Mouse (Mus musculus): ENCODE data around the gene Rnf150.

Rnf150 gene

GRCm38 (mm10) chr8:83074248-83074647 is 211.1 kb downstream of the Rnf150 start:
- in situ Hi-C loops (cut with MboI, MseI) = no loop called here

DNA sequence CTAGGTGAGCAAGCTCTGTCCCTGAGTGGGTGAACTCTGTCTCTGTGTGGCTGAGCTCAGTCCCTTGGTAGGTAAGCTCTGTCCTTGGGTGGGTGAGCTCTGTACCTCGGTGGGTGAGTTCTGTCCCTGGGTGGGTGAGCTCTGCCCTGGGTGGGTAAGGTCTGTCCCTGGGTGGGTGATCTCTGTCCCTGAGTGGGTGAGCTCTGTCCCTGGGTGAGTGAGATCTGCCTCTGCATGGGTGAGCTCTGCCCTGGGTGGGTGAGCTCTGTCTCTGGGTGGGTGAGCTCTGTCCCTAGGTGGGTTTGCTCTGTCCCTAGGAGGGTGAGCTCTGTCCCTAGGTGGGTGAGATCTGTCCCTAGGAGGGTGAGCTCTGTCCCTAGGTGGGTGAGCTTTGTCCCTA is 213.5 kb downstream of the Rnf150 start:
- in situ Hi-C loops (cut with MboI, MseI) = loop anchor here (25.0 kb wide), 1 partner anchor 714 kb away; no protein-coding TSS in a partner anchor

DNA sequence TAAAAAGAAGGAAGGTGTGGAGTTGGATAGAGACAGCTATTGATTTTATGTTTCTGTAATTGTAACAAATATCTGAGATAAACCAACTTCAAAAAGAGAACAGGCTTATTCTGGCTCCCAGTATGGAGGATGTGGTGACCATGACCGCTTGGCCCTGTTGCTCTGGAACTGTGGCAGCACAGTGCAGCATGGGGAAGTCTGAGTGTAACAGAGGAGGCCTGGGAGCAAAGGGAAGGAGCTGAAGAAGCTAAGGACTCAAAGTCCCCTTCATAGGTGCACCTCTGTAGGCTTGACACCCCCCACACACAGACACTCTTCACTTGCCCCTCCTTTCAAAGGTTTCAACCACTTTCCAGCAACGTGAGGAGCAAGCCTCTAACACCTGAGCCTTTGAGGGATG is 214.2 kb downstream of the Rnf150 start:
- in situ Hi-C loops (cut with MboI, MseI) = loop anchor here (25.0 kb wide), 1 partner anchor 715 kb away; no protein-coding TSS in a partner anchor

DNA sequence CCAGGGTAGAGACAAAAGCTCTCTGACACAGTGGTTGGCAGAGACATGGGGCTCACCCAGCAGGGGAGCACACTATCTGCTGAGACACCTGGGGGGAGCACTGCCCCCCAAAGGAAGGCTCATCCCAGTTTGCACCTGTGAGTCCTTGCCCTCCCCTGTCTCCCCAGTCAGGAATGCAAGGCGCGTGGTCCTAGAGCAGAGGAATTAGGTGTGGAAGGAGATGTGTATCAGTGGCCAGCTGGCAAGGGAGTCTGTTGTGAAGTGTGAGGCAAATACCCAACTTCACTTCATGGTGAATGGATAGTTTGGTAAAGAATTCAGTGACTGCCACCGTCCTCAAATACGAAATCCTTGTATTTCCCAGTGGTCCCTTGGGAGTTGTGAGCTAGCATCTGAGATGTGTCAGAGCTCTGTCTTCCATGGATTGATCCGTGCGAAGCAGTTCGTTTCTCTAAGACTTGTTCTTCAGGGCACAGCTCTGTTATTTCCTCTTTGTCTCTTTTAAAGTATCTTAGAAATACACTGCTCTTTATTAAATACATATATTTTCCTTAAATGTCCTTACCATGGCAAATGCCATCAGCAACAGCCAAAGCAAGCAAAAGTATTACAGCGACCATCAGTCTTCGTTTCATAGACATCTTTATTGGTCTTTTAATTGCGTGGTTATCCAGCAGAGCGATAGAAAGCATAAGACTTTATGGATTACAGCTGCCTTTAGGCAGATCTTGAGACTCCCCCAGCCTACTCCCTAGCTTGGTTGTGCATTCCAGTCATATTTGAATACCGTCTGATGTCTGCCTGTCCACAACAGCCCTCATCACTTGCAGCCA is 215.8 kb downstream of the Rnf150 start:
- in situ Hi-C loops (cut with MboI, MseI) = loop anchor here (25.0 kb wide), 1 partner anchor 717 kb away; no protein-coding TSS in a partner anchor

DNA sequence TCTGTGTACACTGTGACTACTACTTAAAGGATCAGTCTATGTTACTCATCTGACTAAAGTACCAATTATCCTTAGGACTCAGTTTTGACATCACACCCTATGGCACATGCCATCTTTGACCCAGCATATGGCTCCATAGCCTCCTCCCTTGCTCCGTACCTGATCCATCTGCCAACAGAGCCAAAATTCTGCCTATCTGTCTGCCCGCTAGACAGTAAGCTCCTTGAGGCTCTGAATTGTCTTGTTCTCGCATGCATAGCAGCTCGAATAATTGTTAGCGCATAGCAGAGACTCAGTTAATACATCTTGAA is 216.3 kb downstream of the Rnf150 start:
- in situ Hi-C loops (cut with MboI, MseI) = loop anchor here (25.0 kb wide), 1 partner anchor 717 kb away; no protein-coding TSS in a partner anchor

- in situ Hi-C loops (cut with MboI, MseI) = loop anchor here (25.0 kb wide), 1 partner anchor 719 kb away; no protein-coding TSS in a partner anchor
Observed at GRCm38 (mm10) chr8:83081266-83081665, 218.1 kb downstream of the Rnf150 start.

- in situ Hi-C loops (cut with MboI, MseI) = loop anchor here (25.0 kb wide), 1 partner anchor 720 kb away; no protein-coding TSS in a partner anchor
Observed at GRCm38 (mm10) chr8:83081806-83082205, 218.7 kb downstream of the Rnf150 start.

DNA sequence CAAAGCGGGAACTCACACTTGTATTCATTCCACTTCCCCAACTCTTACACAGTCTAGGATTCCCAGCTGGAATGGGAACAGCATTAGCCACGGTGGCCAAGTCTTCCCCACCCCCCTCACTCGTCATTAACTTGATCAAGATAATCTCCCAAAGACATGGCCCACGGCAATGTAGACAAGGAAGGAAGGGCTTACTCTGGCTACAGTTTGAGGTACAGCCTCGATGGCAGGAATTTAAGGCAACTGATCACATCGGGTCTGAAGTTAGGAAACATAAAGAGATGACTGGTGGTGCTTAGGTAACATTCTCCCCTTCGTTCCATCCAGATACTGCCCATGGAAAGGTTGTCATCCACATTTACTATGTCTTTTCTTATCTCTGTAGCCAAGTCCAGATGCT is 219.1 kb downstream of the Rnf150 start:
- in situ Hi-C loops (cut with MboI, MseI) = loop anchor here (25.0 kb wide), 1 partner anchor 720 kb away; no protein-coding TSS in a partner anchor

DNA sequence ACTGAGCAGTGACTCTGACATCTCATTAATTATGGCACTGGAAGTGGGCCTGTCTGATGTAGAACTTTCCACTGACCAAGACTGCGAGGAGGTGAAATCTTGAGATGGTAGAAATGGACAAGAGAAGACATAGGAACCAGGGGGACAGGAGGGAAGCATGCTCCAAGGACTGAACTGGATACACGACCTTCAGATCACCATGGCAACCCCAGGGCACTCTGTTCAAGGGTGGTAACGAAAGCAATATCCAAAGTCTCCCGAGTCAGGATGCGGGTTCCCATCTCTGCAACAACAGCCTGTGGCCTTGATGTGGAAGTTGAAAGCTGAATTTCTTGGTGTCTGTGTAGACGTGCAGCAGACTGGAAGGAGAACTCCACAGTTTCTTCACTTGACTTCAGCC is 220.3 kb downstream of the Rnf150 start:
- in situ Hi-C loops (cut with MboI, MseI) = loop anchor here (25.0 kb wide), 1 partner anchor 721 kb away; no protein-coding TSS in a partner anchor

DNA sequence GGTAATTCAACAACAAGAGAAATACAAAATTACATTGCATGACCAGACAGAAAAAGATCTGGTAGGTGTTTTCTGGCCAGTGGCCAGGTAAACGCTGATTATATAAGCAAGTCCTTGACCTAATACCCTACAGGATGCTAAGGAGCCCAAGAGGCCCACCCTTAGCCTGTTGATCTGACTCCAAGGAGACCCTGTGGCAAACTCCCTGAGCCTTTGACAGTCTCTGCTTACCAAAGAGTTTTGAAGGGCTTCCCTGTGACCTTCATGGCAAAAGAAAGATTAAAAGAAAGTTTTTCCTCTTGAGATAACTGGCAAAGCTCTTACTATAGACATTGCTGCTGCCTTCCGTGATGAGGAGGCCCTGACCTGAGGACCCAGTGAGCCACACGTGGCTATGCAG is 222.4 kb downstream of the Rnf150 start:
- in situ Hi-C loops (cut with MboI, MseI) = loop anchor here (5.0 to 25.0 kb wide), 2 partner anchors 223 to 723 kb away; partner anchors contain the start of gene Rnf150

- in situ Hi-C loops (cut with MboI, MseI) = loop anchor here (5.0 to 25.0 kb wide), 2 partner anchors 224 to 724 kb away; partner anchors contain the start of gene Rnf150
Observed at GRCm38 (mm10) chr8:83086625-83087024, 223.5 kb downstream of the Rnf150 start.

DNA sequence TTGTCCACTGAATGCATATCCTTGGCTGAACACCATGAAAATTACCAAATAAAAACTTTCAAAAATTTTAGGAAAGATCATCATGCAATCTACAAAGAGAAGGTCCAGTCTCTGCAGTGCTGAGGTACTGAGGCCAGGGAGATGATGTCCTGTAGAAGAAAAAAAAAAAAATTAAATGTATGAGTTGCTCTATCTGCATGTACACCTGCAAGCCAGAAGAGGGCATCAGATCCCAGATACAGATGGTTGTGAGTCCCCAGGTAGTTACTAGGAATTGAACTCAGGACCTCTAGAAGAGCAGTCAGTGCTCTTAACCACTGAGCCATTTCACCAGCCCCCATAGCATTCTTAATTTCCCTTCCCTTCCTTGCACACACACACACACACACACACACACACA is 224.4 kb downstream of the Rnf150 start:
- in situ Hi-C loops (cut with MboI, MseI) = loop anchor here (5.0 to 25.0 kb wide), 2 partner anchors 225 to 725 kb away; partner anchors contain the start of gene Rnf150

GRCm38 (mm10) chr8:83088156-83088555 is 225.0 kb downstream of the Rnf150 start:
- in situ Hi-C loops (cut with MboI, MseI) = loop anchor here (5.0 to 25.0 kb wide), 2 partner anchors 226 to 726 kb away; partner anchors contain the start of gene Rnf150

DNA sequence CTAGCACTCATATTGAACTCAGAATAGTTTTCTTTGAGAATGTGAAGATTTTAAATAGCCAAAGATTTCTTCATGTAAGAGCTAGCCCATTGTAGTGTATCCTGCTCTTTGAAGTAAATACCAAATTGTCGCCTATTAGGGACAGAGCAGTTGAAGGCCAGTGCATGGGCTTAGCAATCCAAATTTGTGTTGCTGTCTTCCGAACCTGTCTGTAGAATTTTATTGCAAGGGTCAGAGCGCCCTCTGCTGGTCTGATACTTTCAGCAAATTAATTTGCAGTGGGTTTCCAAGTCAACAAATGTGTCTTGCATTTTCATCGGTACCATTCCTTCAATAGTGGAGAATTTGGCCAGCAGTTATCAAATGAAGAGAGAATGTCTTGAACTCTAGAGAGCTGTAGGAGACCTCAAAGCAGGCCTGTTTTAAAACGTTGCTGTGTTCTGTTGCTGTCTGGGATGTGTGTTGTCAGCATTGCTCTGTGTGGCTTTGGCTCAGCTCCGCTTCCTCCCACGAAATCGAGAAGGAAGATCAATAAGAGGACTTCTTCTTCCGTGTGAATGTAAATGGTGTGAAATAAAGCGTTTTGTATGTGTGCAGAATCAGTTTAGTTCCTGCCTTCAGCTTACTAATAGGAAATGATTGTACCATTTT is 226.3 kb downstream of the Rnf150 start:
- in situ Hi-C loops (cut with MboI, MseI) = loop anchor here (5.0 to 25.0 kb wide), 2 partner anchors 227 to 727 kb away; partner anchors contain the start of gene Rnf150

DNA sequence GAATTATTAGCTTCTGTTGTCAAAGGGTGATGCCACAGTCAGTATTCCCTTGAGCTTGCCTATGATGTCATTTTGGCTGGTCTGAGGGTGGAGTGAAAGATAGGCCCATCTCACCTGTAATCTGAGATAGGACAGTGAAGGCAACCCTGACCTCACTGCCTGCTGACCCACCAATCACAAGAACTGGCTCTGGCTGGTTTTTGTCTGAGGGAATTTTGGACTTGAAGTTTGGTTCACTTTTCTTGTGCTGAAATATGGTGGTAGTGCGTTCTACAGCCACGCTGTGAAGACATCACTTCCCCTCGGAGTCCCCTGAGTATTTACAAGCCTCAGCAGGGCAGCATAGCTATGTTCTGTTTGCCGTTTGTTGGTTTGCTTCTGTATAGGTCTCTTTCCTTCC is 227.3 kb downstream of the Rnf150 start:
- in situ Hi-C loops (cut with MboI, MseI) = loop anchor here (25.0 kb wide), 1 partner anchor 728 kb away; no protein-coding TSS in a partner anchor

GRCm38 (mm10) chr8:83100041-83100440 is 236.9 kb downstream of the Rnf150 start:
- in situ Hi-C loops (cut with MboI, MseI) = no loop called here

GRCm38 (mm10) chr8:83102957-83103510 is 239.9 kb downstream of the Rnf150 start:
- in situ Hi-C loops (cut with MboI, MseI) = no loop called here

GRCm38 (mm10) chr8:83103968-83104367 is 240.8 kb downstream of the Rnf150 start:
- in situ Hi-C loops (cut with MboI, MseI) = no loop called here

GRCm38 (mm10) chr8:83109756-83110155 is 246.6 kb downstream of the Rnf150 start:
- in situ Hi-C loops (cut with MboI, MseI) = loop anchor here (5.0 kb wide), 1 partner anchor 238 kb away; the partner anchor contains the start of gene Mgat4d

GRCm38 (mm10) chr8:83110177-83110576 is 247.0 kb downstream of the Rnf150 start:
- in situ Hi-C loops (cut with MboI, MseI) = no loop called here

GRCm38 (mm10) chr8:83135086-83135485 is 271.9 kb downstream of the Rnf150 start:
- in situ Hi-C loops (cut with MboI, MseI) = no loop called here

DNA sequence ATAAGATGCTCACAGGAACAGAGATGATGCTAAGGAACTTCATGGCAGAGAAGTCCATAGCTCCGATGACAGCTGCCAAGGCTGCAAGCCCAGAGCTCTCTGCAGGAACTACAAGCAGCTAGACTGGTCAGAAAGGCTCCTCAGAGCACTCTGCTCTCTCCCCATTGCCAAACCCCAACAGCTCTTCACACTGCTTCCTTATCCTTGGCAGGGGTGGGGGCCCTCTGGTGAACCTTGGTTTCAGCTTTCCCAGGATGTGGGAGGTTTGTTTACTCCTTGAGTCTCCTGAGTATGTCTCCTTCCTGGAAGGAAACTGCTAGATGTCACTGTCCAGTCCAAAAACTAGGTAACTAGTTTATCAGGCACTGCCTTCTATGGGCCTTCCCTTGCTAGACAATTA is 276.9 kb downstream of the Rnf150 start:
- in situ Hi-C loops (cut with MboI, MseI) = no loop called here
